24 mouse cellular contexts compared by ENCODE assay signal in the genomic region with DNA sequence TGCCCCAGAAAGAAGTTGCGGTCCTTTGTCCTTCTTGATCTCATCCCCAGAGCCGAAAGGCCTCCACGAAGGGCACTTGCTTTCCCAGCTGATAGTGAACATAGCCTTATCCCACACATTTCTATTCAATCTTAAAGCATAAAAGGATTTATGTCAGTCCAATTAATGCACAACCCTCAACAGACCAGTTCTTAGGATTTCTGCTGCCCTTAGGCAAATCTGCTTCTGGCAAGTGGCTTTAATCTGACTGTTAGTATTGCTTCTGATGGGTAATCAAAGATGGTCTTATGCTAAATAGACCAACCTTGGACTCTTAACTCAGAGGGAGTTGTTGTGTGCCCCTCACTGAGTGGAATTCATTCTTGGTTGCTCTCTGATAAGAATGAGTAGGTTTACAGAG.
"Had no signal": no experiment of that assay in that cellular context is flagged by ENCODE, and none has a peak within 500 bp of the region (broad histone marks: within the 10 kb centered on the region; RNA-seq: fewer than 3 reads in every experiment).

No protein-coding gene starts in this region.

- H3K27ac ChIP-seq: heart, adult 2 months; heart, embryonic 13.5 days; heart, embryonic 15.5 days; hindbrain, embryonic 13.5 days; hindbrain, embryonic 15.5 days; hindbrain, postnatal 0 days; kidney, embryonic 15.5 days; kidney, postnatal 0 days; limb, embryonic 13.5 days; limb, embryonic 15.5 days had no signal

- H3K36me3 ChIP-seq: heart, embryonic 13.5 days; heart, embryonic 15.5 days; hindbrain, embryonic 13.5 days; hindbrain, embryonic 15.5 days; kidney, embryonic 15.5 days; limb, embryonic 13.5 days; limb, embryonic 15.5 days had no signal

- H3K27me3 ChIP-seq: heart, embryonic 15.5 days; hindbrain, embryonic 13.5 days; hindbrain, embryonic 15.5 days; kidney, embryonic 15.5 days; limb, embryonic 13.5 days; limb, embryonic 15.5 days had no signal

- H3K9ac ChIP-seq: heart, embryonic 13.5 days; heart, embryonic 15.5 days; hindbrain, embryonic 13.5 days; hindbrain, embryonic 15.5 days; kidney, embryonic 15.5 days; limb, embryonic 13.5 days; limb, embryonic 15.5 days had no signal

- ATAC-seq: hindbrain, postnatal 0 days; intestine, embryonic 16.5 days had no signal

- H3K4me3 ChIP-seq: heart, adult 2 months; heart, embryonic 13.5 days; heart, embryonic 15.5 days; hindbrain, embryonic 13.5 days; hindbrain, embryonic 15.5 days; kidney, embryonic 15.5 days; limb, embryonic 13.5 days; limb, embryonic 15.5 days had no signal

- H3K4me2 ChIP-seq: heart, embryonic 11.5 days; heart, embryonic 13.5 days; heart, embryonic 15.5 days; hindbrain, embryonic 13.5 days; hindbrain, embryonic 15.5 days; kidney, embryonic 15.5 days; limb, embryonic 13.5 days; limb, embryonic 15.5 days had no signal

- DNase-seq: gastrocnemius, postnatal 14 days; gastrocnemius, postnatal 36 days; heart, adult 11 months; heart, adult 2 months; heart, postnatal 14 days; heart, postnatal 36 days; kidney, adult 11 months; kidney, adult 2 months; kidney, adult 9 months; kidney, postnatal 14 days; kidney, postnatal 36 days; layer of hippocampus, adult 9-11 months; layer of hippocampus, postnatal 36 days had no signal

- H3K9me3 ChIP-seq: heart, embryonic 13.5 days; heart, embryonic 15.5 days; hindbrain, embryonic 13.5 days; hindbrain, embryonic 15.5 days; kidney, embryonic 15.5 days; limb, embryonic 13.5 days; limb, embryonic 15.5 days had no signal

- H3K4me1 ChIP-seq: hindbrain, embryonic 13.5 days; hindbrain, embryonic 15.5 days; limb, embryonic 15.5 days had no signal
